Mouse (Mus musculus) c-Kit-negative CD71-positive TER-119-positive erythroid progenitor cells, embryonic 14.5 days (primary cell): ENCODE measurements around the gene Lrrc17.
"Not testable (repeated sequence)": the region's sequence is repeated elsewhere in the genome, so short reads cannot be mapped to it uniquely, and the experiment has no call there.

Experiments
- DNase-seq: peaks from one replicate; pipeline ENCODE4 v3.0.0-alpha.2; 2013; ENCODE audit warnings: low read depth, low spot score

The Lrrc17 gene

GRCm38 (mm10) chr5:21532921-21533320 is 10.4 kb upstream of the Lrrc17 start:
- no peak for DNase-seq

- DNase-seq: no peak
Measured at GRCm38 (mm10) chr5:21542226-21542625, 1.1 kb upstream of the Lrrc17 start.

- DNase-seq: no peak
Measured at GRCm38 (mm10) chr5:21544821-21545220, 1.5 kb downstream of the Lrrc17 start.

GRCm38 (mm10) chr5:21545227-21545626 is 1.9 kb downstream of the Lrrc17 start:
- no peak for DNase-seq

GRCm38 (mm10) chr5:21545786-21546185 is 2.4 kb downstream of the Lrrc17 start:
- no peak for DNase-seq

GRCm38 (mm10) chr5:21547005-21547404 is 3.6 kb downstream of the Lrrc17 start:
- no peak for DNase-seq

GRCm38 (mm10) chr5:21553685-21554084 is 10.3 kb downstream of the Lrrc17 start:
- no peak for DNase-seq

- DNase-seq: no peak
Measured at GRCm38 (mm10) chr5:21554732-21555131, 11.4 kb downstream of the Lrrc17 start.

- DNase-seq: no peak
Measured at GRCm38 (mm10) chr5:21556502-21556901, 13.1 kb downstream of the Lrrc17 start.

GRCm38 (mm10) chr5:21563936-21564335 is 20.6 kb downstream of the Lrrc17 start:
- no peak for DNase-seq

- DNase-seq: no peak
Measured at GRCm38 (mm10) chr5:21565392-21566065, 22.2 kb downstream of the Lrrc17 start.

- no peak for DNase-seq
Measured at GRCm38 (mm10) chr5:21567784-21568183, 24.4 kb downstream of the Lrrc17 start.

GRCm38 (mm10) chr5:21572764-21573416 is 29.5 kb downstream of the Lrrc17 start:
- no peak for DNase-seq

GRCm38 (mm10) chr5:21574386-21575209 is 31.2 kb downstream of the Lrrc17 start:
- DNase-seq: peak; percentile 11

- DNase-seq: no peak
Measured at GRCm38 (mm10) chr5:21575210-21575550, 31.8 kb downstream of the Lrrc17 start.

- DNase-seq: no peak
Measured at GRCm38 (mm10) chr5:21578136-21578535, 34.8 kb downstream of the Lrrc17 start.

- no peak for DNase-seq
Measured at GRCm38 (mm10) chr5:21586763-21587162, 43.4 kb downstream of the Lrrc17 start.

GRCm38 (mm10) chr5:21587683-21588082 is 44.3 kb downstream of the Lrrc17 start:
- DNase-seq: no peak

GRCm38 (mm10) chr5:21588220-21588619 is 44.9 kb downstream of the Lrrc17 start:
- no peak for DNase-seq

GRCm38 (mm10) chr5:21592106-21592505 is 48.7 kb downstream of the Lrrc17 start:
- no peak for DNase-seq

- DNase-seq: no peak
Measured at GRCm38 (mm10) chr5:21593201-21593709, 49.9 kb downstream of the Lrrc17 start.

GRCm38 (mm10) chr5:21599536-21599935 is 56.2 kb downstream of the Lrrc17 start:
- not testable (repeated sequence) for DNase-seq
